Mouse (Mus musculus) lung, adult 2 months (tissue): ENCODE data around the gene Exoc6. TPM values are rescaled to one million over a fixed set of nuclear protein-coding genes. Genes with fewer than 3 reads are reported as not detected.

ENCODE experiments used
- DNase-seq: peaks from one replicate; pipeline ENCODE4 v3.0.0; 2022
- H3K4me1 ChIP-seq: fragments of 200-500 bp; 2 replicates; pipeline ENCODE4 v1.6.1; 2011; ENCODE audit warnings: low read length; ENCODE audit not compliant: control insufficient read depth, insufficient read depth
- H3K4me3 ChIP-seq: fragments of 200-500 bp; replicated peaks from 2 replicates; pipeline ENCODE3; 2011; ENCODE audit warnings: low read depth, mild to moderate bottlenecking, control low read depth, low read length; ENCODE audit errors: extremely low read depth
- CTCF ChIP-seq: fragments of 200-500 bp; IDR thresholded peaks from 2 replicates; pipeline ENCODE4 v1.5.1; 2011; ENCODE audit warnings: mild to moderate bottlenecking, low read length, control low read depth; ENCODE audit not compliant: insufficient read depth
- POLR2A ChIP-seq: fragments of 200-500 bp; IDR thresholded peaks from 2 replicates; pipeline ENCODE4 v1.6.1; 2011; ENCODE audit warnings: low read depth, mild to moderate bottlenecking, control low read depth, low read length, borderline replicate concordance; ENCODE audit errors: extremely low read depth
- WGBS: fragments of 180-500 bp; shearing (Covaris S2); methylation state at CpG from one replicate; pipeline ENCODE4 v1.1.7; 2018; 5-methylcytosine and 5-hydroxymethylcytosine counted together
- polyA plus RNA-seq: library from polyadenylated mRNA; depleted of rRNA; stranded (reverse); fragments of >200 nt; gene quantifications from 2 replicates; pipeline ENCODE4 v1.2.3, GENCODE M21; 2012

Exoc6 gene
- polyA plus RNA-seq, 1 experiment: 10.1 TPM

GRCm38 (mm10) chr19:37615039-37615630 is 64.9 kb downstream of the Exoc6 start:
- TF ChIP-seq POLR2A: no peak
- TF ChIP-seq CTCF: no peak
- Histone ChIP-seq H3K4me3 (no peak overlapping the region), H3K4me1 (no peaks in the 10 kb centered on the region)
- no peak for DNase-seq
- 81% methylated on average over 4 of the region's 4 CpGs for WGBS

- DNase-seq: no peak
- whole genome bisulfite sequencing: 37% methylated on average over 2 of the region's 2 CpGs
- Histone ChIP-seq H3K4me1 (no peaks in the 10 kb centered on the region), H3K4me3 (no peak overlapping the region)
- no peak for TF ChIP-seq CTCF
- no peak for TF ChIP-seq POLR2A
Measured at GRCm38 (mm10) chr19:37647994-37648393, 97.8 kb downstream of the Exoc6 start.

- TF ChIP-seq POLR2A: no peak
- no peak for TF ChIP-seq CTCF
- no peaks in the 10 kb centered on the region for H3K4me1 ChIP-seq
- DNase-seq: no peak
- H3K4me3 ChIP-seq: no peak overlapping the region
- WGBS: 59% methylated on average over 2 of the region's 2 CpGs
Measured at GRCm38 (mm10) chr19:37650526-37650925, 100.3 kb downstream of the Exoc6 start.

GRCm38 (mm10) chr19:37654012-37654411 is 103.8 kb downstream of the Exoc6 start:
- no peak for DNase-seq
- Histone ChIP-seq H3K4me3 (no peak overlapping the region), H3K4me1 (peaks cover 3% of the 10 kb centered on the region; the same call in 1 of the 2 replicates)
- WGBS: 68% methylated on average over 5 of the region's 5 CpGs
- no peak for TF ChIP-seq POLR2A
- no peak for TF ChIP-seq CTCF

GRCm38 (mm10) chr19:37656441-37656840 is 106.2 kb downstream of the Exoc6 start:
- DNase-seq: no peak
- Histone ChIP-seq H3K4me1 (peaks cover 3% of the 10 kb centered on the region; the same call in 1 of the 2 replicates), H3K4me3 (no peak overlapping the region)
- TF ChIP-seq CTCF (no peak), POLR2A (no peak)
- 36% methylated on average over 9 of the region's 9 CpGs for WGBS

- 66% methylated on average over 6 of the region's 6 CpGs for WGBS
- TF ChIP-seq CTCF (no peak), POLR2A (no peak)
Measured at GRCm38 (mm10) chr19:37665256-37665655, 115.0 kb downstream of the Exoc6 start.

GRCm38 (mm10) chr19:37667855-37668594 is 117.8 kb downstream of the Exoc6 start:
- Histone ChIP-seq H3K4me1 (no peaks in the 10 kb centered on the region), H3K4me3 (no peak overlapping the region)
- 79% methylated on average over 13 of the region's 13 CpGs for WGBS
- TF ChIP-seq POLR2A (no peak), CTCF (no peak)
- DNase-seq: no peak

More at GRCm38 (mm10) chr19:37665256-37665655, 115.0 kb downstream of the Exoc6 start:
- no peak overlapping the region for H3K4me3 ChIP-seq
- no peaks in the 10 kb centered on the region for H3K4me1 ChIP-seq
- no peak for DNase-seq

- Histone ChIP-seq H3K4me3 (no peak overlapping the region), H3K4me1 (no peaks in the 10 kb centered on the region)
- no peak for DNase-seq
- no peak for TF ChIP-seq CTCF
- TF ChIP-seq POLR2A: no peak
- WGBS: 88% methylated on average over 5 of the region's 5 CpGs
Measured at GRCm38 (mm10) chr19:37668657-37669056, 118.4 kb downstream of the Exoc6 start.

GRCm38 (mm10) chr19:37669486-37669885 is 119.3 kb downstream of the Exoc6 start:
- H3K4me3 ChIP-seq: no peak overlapping the region
- no peak for TF ChIP-seq POLR2A
- no peak for TF ChIP-seq CTCF
- no peak for DNase-seq
- 91% methylated on average over 5 of the region's 5 CpGs for WGBS
- H3K4me1 ChIP-seq: no peaks in the 10 kb centered on the region

GRCm38 (mm10) chr19:37673393-37673792 is 123.2 kb downstream of the Exoc6 start:
- Histone ChIP-seq H3K4me1 (no peaks in the 10 kb centered on the region; the same call in 1 of the 2 replicates), H3K4me3 (no peak overlapping the region)
- WGBS: 49% methylated on average over 12 of the region's 12 CpGs
- no peak for TF ChIP-seq POLR2A
- TF ChIP-seq CTCF: no peak
- DNase-seq: no peak
